Mouse (Mus musculus) c-Kit-positive CD71-positive TER-119-negative erythroid progenitor cells, embryonic 14.5 days (primary cell): Measurements from ENCODE around the gene Clmp.

Experiments used
- DNase-seq: peaks from one replicate; pipeline ENCODE4 v3.0.0-alpha.2; 2013; ENCODE audit warnings: low read depth

The Clmp gene

GRCm38 (mm10) chr9:40693026-40693425 lies 7.3 kb downstream of the Clmp start:
- DNase-seq: no peak

GRCm38 (mm10) chr9:40693768-40694167 lies 8.0 kb downstream of the Clmp start:
- DNase-seq: no peak

- DNase-seq: no peak
Observed at GRCm38 (mm10) chr9:40694284-40694683, 8.5 kb downstream of the Clmp start.

GRCm38 (mm10) chr9:40696086-40696485 lies 10.3 kb downstream of the Clmp start:
- DNase-seq: no peak

DNA sequence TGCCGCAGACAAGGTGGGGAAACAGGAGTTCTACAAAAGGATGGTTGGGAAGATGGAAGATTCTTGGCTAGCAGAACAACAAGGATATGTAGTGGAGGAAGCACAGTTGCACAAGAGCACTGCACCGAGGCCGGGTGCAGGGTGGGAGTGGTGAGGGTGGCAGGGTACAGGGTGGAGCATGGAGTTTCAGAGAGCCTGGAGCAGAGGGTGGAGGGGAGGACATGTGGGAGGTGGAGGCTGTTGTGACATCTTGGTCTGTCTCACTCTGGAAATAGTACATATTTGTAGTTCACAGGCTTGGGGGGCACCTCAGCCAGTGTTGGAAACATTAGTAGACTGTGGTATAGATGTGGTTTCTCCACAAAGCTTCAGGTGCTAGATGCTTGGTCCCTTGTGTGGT lies 13.4 kb downstream of the Clmp start:
- DNase-seq: no peak

GRCm38 (mm10) chr9:40700253-40700652 lies 14.5 kb downstream of the Clmp start:
- no peak for DNase-seq

DNA sequence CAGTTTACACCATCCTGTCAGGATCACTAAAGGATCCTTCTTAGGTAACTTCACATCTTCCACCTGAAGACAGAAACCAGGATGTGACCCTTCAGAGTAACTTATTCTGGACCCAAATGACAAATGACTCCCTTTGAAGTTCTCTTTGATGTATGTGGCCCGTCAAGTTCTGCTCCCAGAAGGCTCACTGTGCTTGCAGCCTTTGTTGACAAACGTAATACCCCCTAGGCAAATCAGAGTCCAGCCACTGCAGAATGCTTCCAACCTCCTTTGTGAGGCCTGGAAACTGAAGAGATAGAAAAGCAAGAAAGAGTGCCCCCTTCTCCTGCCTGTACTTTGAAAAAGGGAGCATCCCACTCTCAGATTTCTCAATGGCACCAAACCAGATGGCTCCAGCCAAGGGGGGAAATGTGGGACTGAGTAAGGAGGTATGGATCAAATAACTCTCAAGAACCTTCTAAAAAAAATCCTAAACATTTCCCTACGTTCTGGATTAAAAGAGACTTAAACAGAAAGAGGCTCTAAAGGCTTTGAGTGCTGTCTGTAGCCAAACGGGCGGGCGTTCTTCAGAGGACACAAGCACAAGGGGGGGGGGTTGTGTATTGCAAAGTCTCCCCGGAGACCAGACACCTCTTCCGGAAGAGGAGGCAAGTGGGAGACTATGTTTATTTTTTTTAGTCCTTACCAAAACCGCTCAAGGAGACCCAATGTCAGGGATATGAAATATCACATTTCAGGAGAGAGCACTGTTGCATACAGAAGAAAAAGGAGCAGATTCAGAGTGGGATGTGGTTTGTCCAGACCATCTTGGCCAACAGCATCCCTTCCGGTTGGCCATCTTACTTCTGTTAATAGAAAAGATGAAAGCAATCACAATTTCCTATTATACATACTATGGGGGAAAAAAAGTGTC lies 18.9 kb downstream of the Clmp start:
- no peak for DNase-seq

DNA sequence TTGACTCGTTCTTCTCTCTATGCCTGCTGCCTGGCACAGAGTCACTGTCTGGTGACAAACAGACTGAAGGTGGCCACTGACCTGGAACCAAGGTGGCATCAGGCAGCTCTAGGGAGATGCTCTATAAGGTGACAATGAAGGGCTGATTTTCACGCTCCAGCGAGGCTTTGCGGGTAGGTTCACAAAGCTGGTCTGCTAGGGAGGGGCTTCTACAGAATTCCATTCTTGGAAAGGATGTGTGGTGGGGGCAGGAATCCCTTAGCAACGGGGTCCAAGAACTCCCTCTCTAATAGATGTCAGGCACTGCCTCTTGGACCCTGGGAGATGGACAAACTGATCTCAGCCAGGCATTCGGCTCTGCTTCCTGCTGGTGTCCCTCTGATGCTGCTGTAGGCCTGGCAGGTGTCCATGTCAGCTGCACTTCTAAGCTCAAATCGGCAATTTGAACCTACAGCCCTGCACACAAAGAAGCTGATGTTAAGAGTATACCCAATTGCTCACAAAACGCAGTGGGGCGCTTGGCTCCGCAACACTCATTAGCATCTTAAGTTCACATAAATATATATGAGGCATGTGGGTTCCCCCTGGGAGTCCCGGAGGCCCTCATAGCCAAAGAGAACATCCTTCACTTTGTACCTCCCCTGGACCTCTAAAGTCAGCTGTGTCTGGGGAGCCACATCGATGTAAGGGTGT lies 22.8 kb downstream of the Clmp start:
- DNase-seq: no peak

- DNase-seq: no peak
Observed at GRCm38 (mm10) chr9:40709141-40709537, 23.4 kb downstream of the Clmp start.

GRCm38 (mm10) chr9:40709587-40709986 lies 23.8 kb downstream of the Clmp start:
- DNase-seq: no peak

- DNase-seq: no peak
Observed at GRCm38 (mm10) chr9:40709991-40710390, 24.2 kb downstream of the Clmp start.

DNA sequence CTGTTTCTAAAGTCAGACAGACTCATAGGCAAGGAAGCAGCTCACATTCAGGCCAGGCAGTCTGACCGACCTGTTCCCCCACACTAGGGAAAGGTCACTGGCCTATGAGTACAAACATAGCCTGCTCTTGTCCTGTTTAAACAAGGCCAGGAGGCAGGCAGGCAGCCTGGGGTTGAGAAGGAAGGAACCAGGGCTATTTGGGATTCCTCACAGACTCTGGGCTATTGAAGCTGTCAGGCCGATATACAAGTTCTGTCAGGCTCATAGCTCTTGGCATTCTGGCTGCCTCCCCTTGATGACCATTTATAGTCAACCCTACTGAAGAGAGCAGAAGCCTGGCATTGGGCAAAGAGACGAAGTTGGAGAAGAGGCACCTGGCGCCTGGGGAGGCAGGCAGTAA lies 25.9 kb downstream of the Clmp start:
- DNase-seq: no peak

- no peak for DNase-seq
Observed at GRCm38 (mm10) chr9:40717182-40717874, 31.6 kb downstream of the Clmp start.

- DNase-seq: no peak
Observed at GRCm38 (mm10) chr9:40717875-40718185, 32.1 kb downstream of the Clmp start.

- DNase-seq: no peak
Observed at GRCm38 (mm10) chr9:40720881-40721280, 35.1 kb downstream of the Clmp start.

DNA sequence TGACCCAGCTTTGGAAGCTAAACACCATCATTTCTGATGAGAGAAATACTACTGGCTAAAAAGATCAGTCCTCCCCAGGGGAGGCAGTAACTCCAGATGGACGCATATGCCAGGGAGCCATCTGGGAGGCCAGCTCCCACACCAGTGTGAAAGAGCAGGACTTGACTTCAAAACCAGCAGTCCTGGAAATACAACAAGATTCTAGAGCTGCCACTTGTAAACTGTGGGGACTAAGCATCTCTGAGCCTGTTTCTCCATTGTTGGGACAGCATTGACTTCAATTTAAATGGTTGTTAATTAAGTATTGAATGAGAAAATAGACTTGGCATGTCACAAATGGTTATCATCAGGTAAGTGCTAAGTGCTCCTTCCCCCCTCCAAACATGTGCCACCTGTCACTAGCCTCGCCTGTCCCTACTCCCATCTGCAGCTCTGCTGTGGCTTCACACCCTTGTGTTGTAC lies 37.6 kb downstream of the Clmp start:
- no peak for DNase-seq

- DNase-seq: no peak
Observed at GRCm38 (mm10) chr9:40724978-40725377, 39.2 kb downstream of the Clmp start.

DNA sequence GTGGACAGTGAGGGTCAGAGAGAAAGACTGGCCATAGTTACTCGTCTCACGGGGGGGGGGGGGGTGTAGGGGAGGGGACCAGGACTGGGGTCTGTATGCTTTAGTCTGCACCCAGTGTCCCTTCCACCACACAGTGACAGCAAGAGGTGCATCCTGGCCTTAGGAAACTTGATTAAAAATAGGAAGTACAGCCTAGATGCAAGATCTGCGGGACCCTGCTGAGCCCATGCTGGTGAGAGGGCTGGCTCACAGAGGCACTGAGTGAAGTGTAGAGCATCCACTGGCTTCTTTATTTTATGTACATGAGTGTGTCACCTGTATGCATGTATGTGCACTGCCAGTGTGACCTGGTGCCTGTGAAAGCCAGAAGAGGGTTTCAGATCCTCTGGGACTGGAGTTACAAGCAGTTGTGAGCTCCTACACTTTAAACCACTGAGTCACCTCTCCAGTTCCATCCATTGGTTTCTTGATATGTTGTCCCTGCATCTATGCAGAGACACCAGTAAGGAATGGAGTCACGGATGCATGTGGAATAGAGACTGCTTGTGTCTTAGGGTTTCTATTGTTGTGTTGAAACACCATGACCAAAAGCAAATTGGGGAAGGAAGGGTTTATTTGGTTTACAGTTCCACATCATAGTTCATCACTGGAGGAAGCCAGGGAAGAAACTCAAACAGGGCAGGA lies 41.5 kb downstream of the Clmp start:
- no peak for DNase-seq

DNA sequence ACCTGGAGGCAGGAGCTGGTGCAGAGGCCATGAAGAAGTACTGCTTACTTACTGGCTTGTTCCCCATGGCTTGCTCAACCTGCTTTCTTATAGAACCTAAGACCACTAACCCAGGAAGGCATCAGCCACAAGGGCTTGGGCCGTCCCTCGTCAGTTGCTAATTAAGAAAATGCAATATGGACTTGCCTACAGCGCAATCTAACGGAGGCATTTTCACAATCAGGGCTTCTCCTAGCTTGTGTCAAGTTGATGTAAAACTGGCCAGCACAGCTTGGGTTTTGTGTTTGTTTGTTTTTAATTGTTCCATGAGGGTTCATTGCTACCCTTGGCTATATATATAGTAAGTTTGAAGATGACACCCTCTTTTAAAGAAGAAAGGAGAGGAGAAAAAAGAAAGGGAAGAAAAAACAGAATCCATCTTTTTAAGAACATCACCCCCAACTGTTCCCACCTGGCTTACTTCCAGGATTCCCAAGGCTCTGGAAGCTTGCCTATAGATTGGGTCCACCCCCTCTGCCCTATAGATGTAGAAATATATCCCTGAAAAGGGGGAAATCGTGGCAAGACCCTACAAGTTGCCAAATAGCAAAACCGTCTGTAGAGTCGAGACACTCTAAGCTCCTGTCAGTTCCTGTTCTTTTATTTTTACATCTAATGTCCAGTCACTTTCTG lies 42.2 kb downstream of the Clmp start:
- no peak for DNase-seq

DNA sequence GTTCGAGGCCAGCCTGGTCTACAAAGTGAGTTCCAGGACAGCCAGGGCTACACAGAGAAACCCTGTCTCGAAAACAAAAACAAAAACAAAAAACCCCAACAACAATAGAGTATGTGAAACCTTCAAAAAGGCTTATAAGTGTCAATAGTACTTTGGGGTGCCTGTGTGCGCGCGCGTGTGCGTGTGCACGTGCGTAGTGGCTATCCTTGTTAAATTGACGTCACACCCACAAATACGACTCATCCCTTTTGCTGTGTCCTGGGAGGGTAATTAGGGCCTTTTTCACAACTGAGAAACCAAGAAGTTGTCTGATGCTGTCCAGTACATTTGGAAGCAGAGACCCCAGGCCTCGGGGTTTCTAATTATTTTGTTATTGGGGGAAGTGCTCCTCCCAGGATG lies 44.5 kb downstream of the Clmp start:
- DNase-seq: no peak

DNA sequence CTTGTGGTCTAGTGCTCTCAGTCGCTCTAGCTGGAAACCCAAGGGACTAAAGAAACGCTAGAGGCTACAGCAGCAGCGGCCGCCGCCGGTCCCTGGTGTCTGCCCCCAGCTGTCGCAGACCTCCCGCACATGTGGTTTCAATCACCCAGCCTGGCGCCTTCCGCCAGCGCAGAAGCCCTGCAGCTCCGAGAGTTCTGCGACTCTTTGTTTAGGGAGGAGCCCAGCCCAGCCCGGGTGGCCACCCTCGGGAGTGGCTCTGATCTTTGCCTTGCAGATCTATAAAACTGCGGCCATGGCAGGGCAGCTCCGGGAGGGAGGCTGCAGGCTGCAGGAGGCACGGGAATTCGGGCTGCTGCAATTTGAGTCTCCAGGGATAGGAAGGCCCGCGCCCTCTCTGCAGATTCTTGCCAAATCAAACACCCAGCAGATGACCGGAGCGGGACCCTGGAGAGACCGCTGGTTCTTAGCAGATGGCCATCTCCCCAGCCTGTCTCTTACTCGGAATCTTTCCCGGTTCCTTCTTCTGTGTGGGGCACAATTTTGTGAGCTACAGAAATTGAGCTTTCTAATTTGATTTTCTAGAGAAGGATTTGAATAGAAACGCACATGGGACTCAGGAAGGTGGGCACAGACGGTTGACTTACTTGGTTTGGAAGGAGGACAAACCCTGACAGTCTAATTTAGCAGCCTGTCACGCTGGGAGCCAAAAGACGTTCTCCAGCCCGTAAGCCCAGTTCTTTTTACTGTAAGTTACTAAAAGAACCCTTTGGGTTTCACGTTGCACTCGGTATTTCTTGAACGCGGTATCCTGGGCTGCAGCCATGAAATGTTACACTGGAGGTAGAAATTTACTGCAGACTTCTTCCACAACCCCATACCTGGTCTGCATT lies 45.2 kb downstream of the Clmp start:
- DNase-seq: no peak
